Mouse (Mus musculus): ENCODE measurements around the gene Arid1a. TPM values are rescaled to one million over a fixed set of nuclear protein-coding genes. Genes with fewer than 3 reads are reported as not detected.

Arid1a gene
- total RNA-seq (2014; fragmentation: Nextera tagmentation) (127 and 136 TPM in 2 replicates), total RNA-seq (2017) (28.2 and 29.6 TPM in 2 replicates)

DNA sequence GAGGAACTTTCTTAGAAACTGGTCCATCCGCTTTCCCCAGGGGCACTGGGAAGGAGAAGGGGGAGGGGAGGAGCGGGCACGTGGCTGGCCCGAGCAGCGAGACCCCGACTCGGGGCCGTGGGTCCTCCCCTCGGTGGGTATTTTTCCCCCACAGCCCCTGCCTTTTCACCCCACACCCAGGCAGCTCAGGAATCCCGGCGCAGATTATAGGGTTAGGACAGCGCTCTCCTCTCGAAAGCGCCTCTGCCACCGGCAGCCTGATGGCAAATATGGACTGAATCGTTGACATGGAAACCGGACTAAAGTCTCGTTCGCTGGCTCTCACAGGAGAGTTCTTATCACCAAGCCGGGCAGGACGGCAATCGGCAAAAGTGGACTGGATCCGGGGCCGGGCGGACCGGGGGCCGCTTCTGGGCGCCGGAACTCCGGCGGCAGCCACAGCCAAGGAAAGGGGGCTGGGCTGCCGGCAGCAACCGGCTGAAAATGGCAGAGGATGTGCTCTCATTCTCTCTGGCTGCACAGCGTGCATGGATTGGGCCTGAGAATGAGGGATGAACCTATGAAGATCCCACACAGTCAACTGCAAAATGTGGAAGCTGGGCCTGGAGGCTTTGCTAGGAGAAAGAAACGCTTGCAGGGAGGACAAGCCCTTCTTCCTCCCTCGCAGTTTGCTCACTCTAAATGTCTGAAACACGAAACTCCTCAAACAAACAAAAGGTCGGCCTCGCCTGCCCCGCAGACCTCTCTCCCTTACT is at the start of gene Arid1a:
Gene Arid1a (minus strand): TSS at position 256 of the 755 bp plus-strand sequence.
- peak; percentile 61 for ATAC-seq (replicated peaks; ENCODE audit: low FRiP score, low TSS enrichment, poor library complexity, severe bottlenecking)

DNA sequence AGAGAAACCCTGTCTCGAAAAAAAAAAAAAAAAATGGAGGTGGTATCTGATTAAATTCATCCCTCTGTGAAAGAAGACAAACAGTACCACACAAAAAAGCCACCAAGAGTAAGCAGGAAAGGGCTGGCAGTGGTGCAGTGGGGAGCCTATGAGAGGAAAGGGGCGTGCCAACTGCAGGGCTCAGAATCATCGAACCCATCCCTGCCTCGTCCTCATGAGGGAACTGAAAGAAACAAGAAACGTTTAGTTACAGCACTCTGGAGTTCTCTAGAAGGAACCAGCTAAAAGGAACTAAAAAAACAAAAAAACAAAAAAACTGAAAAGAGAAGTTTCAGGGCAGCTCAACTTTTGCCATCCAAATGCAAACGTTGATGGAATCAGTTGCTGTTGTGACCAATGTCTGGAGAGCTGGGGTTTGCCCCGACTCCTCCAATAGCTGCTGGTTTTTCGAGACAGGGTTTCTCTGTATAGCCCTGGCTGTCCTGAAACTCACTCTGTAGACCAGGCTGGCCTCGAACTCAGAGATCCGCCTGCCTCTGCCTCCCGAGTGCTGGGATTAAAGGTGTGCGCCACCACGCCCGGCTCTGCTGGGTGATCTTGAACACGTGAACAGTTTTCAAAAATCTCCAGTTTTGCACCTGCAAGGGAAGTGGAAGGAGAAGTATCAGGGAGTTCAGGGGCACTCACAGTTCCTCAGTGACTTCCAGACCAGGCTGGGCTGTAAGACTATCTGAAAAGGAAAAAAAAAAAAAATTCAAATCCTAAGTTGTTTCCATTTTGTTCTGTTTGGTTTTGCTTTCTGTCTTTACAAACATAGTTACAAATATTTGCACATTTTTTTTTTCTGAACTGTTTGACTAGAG is 48.1 kb upstream of the Arid1a start:
- ATAC-seq (replicated peaks; ENCODE audit: low FRiP score, low TSS enrichment, poor library complexity, severe bottlenecking): peak; percentile 59; the same call in 1 of the 2 replicates

DNA sequence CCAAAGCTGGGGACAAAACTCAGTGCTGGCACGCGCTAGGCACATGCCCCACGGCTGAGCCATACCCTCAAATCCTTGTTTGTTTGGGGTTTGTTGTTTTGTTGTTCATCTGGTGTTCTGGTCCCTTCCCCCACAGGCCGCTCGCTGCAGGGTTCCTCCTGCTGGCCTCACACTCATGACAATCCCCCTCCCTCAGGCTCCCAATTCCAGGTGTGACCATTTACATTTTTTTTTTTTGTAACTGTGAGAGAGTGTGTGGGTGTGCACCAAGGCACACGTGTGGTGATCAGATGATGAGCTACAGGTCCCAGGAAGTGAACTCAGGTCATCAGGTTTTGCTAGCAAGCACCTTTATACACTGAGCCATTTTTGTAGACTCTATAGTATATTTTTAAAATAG is 44.0 kb upstream of the Arid1a start:
- 0 out of 2 replicates have a peak, but pooled peaks have one; percentile 50 for ATAC-seq (replicated peaks; ENCODE audit: low FRiP score, low TSS enrichment, poor library complexity, severe bottlenecking)

DNA sequence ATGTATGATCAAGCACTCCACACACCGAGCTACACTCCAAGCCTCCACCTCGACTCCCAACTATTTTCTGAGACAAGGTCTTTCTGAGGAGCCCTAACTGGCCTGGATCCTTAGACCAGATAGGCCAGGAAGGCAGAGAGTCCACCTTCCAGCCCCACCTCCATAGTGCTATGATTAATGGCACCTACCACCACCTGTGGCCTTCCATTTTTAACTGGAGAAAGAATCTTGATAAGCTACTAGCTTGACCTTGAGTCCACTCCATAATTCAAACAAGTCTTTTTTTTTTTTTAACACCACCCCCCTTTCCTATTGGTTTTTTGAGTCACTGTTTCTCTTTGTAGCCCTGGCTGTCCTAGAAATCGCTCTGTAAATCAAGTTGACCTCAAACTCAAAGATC is 36.7 kb upstream of the Arid1a start:
- ATAC-seq (replicated peaks; ENCODE audit: low FRiP score, low TSS enrichment, poor library complexity, severe bottlenecking): no peak

DNA sequence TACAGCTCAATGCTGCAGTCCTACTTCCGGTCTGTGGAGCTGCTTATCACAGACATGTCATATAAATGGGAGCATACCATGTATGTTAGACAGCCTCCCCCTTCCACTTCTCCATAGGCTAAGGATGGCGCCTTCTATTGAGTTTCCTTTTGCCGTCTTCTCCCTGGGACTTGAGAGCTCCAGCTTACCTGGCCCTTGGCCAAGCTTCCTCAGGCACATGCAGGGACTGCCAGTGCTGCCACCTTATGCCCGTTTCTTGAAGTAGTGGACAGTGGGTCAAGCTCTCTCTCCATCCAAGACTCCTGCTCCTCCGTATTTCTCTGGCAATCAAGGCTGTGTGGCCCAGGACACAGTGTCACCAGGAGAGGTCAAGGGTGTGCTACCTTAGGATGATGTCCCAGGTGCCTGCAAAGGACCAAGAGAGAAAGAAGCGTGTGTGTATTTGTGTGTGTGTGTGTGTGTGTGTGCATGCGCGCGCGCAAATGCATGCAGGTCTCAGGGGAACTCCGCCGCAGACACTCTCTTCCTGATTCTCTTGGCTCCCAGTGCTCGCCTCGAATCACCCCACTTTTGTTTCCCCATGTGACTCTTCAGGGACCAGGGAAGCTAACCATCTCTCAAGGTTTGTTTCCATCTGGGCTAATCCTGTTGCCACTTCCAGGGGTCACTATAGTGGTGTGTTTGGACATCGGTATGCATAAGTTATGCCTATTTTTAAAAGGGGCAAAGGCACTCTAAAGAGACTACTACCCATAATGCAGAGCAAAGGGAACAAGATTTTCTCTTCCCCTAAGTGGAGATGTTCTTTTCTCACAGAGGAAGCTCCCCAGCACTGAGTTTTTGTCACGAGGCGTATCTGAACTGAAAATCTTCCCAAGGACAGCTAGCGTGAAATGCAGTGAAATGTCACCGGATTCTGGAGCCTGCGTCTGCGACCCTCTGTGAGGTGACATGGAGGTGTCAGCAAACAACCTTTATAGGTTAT is 18.3 kb upstream of the Arid1a start:
- peak; percentile 90 for ATAC-seq (replicated peaks; ENCODE audit: low FRiP score, low TSS enrichment, poor library complexity, severe bottlenecking)

DNA sequence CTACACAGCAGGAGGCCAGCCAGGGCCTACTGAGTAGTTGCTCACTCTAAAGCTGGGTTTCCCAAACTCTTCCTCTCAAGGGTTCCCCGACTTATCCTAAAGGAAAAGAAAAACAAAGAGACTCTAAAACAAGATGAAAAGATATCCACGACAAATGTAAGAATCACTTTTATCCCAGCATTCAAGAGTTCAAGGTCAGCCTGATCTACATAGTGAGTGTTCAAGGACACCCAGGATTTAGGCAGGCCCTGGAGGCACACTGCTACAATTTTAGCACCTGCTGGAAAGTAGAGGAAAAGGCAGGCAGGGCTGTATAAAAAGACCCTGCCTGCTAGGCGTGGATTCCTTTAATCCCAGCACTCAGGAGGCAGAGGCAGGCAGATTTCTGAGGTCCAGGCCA is 12.6 kb upstream of the Arid1a start:
- ATAC-seq (replicated peaks; ENCODE audit: low FRiP score, low TSS enrichment, poor library complexity, severe bottlenecking): no peak

DNA sequence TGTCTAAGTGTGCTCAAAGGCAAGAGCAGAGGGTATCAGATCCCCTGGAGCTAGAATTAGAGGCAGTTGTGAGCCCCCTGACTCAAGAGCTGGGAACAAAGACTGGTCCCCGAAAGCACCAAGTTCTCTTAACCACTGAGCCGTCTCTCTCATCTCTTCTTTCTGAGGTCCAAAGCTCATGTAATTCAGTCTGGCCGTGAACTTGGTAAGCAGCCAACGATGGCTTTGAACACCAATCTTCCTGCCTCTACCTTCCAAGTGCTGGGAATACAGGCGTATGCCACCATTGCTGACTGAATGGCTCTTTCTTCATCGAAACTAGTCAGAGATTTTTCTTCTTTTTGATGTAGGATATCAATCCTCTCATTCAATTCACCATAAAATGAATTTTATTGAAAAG is 6.5 kb upstream of the Arid1a start:
- no peak for ATAC-seq (replicated peaks; ENCODE audit: low FRiP score, low TSS enrichment, poor library complexity, severe bottlenecking)

DNA sequence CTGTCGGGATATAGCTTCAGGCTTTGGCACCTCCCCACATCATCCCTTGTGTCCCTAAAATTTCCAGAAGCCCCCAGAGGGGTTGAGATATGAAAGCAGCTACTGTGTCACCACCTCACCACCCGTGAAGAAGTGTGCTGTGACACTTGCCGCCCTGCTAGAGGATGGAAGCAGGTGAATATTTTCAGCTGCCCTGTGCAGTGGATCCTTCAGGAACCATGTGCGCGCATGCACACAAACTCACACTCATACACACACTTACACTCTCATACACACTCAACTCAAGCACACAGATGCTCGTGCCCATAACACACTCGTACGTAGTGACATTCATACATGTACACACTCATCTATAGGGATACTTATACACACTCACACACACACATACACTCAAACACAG is 3.1 kb upstream of the Arid1a start:
- ATAC-seq (replicated peaks; ENCODE audit: low FRiP score, low TSS enrichment, poor library complexity, severe bottlenecking): no peak

DNA sequence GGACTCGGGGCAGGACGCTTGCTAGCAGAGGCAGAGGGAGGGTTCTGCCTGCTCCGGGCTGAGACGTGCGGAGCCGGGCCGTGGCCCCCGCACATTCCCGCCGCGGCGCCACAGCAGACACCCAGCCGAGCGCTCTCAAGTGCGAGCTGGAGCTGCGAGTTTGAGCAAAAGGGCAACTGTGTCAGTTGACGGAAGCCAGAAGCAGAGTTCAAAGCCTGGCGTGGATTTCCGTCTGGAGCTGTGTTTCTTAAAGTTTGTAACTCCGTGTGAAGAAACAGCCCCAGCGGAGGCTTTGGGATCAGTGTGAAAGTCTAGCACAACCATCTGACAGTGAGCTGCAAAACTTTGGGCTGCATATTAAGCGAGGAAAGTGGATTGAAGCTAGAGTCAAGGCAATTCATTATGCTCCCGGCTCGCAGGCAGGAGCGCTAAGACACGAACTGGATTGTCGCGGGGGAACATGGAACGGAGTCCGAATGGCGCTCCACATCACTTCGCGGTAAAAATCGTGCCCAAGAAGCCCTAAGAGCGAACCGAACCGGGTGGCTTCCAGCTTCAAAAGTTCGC is 783 bp upstream of the Arid1a start:
- ATAC-seq (replicated peaks; ENCODE audit: low FRiP score, low TSS enrichment, poor library complexity, severe bottlenecking): peak; percentile 73

DNA sequence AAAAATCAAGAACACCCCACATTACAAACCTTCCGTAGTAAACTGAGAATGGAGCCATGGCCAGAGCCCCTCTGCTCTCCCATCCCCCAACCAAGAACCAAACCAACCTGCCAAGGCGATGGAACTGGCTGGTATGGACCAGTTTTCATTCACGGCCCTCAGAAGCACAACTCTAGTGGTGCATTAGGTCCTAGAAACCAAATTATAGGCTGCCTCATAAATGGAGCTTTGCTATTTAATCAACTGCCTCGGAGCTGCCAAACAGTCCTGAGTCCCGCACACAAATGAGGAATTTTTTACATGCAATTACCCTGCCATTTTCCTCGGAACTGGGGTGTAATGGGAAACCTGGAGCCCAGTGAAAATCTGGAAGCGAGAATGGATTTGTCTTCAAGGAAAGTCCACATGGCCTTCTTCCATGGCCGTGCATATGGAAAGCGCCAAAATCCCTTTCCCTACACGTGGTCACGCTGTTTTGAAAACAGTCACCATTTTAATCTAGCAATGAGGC is 653 bp downstream of the Arid1a start:
- ATAC-seq (replicated peaks; ENCODE audit: low FRiP score, low TSS enrichment, poor library complexity, severe bottlenecking): no peak

DNA sequence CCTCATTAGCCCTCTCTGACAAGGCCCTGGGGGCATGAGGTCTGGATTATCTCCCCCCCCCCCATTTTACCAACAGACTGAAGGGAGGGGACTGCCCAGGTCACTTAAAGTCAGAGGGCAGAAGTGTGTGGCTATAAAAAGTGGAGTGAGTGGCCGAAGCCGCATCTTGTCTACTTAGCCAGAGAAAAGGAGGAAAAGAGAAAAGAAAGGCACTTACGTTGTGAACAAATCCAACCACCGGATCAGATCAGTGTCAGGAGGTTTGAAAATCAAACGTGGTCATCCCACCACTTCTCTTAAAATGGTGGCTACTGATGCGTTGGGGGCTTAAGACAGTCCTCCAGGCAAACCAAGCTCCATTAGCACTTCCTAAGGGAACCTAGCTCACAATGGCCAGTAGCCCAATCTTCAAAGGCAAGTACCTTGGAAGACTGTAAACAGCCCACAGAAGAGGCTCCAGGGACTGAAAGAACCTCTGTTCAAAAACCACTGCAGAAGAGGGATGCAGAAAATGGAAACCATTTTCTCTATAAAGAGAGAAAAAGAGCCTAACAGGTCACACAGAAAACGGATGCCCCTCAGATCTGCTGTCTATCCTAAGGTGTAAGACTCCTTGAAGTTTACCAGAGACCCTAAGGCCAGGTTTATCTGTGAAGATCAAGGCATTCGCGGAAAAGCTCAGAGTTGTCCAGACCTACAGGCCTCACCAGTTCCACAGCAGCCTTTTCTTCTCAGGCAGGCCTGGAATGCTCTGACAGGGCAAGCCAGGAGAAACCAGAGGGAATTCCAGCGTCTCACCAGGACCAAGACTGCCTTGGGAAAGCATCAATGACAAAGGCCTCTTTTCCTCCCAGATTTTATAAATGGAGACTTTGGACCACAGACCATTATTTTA is 1.5 kb downstream of the Arid1a start:
- no peak for ATAC-seq (replicated peaks; ENCODE audit: low FRiP score, low TSS enrichment, poor library complexity, severe bottlenecking)

DNA sequence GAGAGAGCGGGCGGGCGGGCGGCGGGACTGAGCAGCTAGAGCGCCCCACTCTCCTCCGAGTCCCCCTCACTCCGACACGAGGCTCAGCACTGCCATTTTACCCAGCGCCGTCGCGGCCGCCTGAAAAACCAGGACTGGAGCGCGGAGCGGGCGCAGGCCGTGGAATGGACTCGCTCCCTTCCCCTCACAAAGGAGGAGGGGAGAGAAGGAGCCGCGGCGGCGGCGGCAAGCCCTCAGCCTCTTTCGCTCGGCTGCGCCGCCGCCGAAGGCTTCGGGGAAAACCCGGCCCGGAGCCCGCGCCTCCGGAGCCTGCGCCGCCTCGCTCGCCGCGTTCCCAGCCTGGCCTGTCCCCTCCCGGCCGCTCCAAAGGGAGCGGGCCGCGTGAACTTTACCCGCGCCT is 2.3 kb downstream of the Arid1a start:
- ATAC-seq (replicated peaks; ENCODE audit: low FRiP score, low TSS enrichment, poor library complexity, severe bottlenecking): peak; percentile 42

DNA sequence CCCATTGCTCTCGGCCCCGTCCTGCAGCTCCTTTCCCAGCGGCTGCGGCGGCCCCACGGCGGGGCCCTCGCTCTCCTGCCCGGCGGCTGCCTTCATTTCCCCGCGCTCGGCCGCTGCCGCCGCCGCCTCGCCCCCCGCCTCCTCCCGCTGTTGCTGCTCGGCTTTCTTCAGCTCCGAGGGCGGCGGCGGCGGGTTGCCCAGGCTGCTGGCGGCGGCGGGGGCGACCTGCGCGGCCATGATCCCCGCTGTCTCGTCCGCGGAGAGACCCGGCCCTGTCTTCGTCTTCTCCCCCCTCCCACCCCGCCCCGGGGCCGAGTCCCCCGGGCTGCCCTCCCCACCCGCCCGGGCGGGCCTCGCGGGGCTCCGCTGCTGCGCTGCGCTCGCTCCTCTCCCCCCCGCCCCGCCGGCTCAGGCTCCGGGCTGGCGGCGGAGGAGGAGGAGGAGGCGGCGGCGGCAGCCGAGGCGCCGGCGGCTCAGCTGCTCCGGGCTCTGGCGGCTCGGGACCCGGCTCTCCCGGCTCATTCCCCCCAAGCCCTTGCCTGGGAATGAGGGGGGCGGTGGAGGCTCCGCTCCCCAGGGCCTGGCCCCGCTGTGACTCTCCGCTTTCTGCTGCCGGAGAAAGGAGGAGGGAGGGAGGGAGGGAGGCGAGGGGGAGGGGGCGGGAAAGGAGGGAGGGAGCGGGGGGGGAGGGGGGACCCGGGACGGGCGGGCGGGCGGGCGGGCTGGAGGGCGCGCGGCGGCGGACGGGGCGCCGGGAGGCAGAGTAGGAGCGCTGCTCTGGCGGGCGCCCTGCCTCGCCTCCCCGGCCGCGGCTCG is 3.0 kb downstream of the Arid1a start:
- ATAC-seq (replicated peaks; ENCODE audit: low FRiP score, low TSS enrichment, poor library complexity, severe bottlenecking): no peak

DNA sequence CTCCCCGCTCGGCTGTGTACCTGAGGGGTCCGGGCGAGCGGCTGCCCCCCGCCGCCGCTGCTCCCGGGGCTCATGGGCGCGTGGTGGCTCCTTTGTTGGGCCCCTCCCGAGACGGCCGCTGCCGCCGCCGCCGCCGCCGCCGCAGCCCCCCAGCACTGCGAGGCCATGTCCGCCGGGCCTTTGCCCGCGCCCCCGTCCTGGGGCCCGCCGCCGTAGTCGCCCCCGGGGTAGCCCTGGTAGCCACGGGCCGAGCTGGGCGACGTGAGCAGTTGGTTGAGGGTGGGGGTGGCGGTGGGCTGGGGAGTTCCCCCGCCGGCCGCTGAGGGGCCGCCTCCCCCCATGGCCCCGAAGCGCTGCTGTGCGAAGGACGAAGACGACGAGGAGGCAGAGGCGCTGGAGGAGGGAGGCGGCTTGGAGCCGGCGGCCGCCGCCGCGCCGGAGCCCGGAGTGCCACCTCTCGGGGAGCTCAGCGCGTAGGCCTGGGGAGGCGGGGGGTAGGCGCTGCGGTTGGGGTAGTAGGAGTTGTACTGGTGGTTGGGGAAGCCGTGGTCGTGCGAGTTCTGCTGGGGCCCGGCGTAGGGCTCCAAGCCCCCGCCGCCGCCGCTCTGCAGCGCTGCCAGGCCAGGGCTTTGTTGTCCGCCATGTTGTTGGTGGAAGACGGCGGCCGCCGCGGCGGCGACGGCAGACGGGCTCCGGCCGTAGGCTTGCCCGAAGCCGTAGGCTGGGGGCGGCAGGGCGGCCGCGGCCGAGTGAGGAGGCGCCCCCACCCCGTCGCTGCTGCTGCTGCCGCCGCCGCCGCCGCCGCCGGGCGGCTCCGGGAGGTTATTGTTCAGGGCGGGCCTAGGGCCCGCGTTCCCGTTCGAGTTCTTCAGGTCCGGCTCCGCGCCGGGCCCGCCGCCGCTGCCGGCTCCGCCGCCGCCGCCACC is 3.9 kb downstream of the Arid1a start:
- ATAC-seq (replicated peaks; ENCODE audit: low FRiP score, low TSS enrichment, poor library complexity, severe bottlenecking): no peak

DNA sequence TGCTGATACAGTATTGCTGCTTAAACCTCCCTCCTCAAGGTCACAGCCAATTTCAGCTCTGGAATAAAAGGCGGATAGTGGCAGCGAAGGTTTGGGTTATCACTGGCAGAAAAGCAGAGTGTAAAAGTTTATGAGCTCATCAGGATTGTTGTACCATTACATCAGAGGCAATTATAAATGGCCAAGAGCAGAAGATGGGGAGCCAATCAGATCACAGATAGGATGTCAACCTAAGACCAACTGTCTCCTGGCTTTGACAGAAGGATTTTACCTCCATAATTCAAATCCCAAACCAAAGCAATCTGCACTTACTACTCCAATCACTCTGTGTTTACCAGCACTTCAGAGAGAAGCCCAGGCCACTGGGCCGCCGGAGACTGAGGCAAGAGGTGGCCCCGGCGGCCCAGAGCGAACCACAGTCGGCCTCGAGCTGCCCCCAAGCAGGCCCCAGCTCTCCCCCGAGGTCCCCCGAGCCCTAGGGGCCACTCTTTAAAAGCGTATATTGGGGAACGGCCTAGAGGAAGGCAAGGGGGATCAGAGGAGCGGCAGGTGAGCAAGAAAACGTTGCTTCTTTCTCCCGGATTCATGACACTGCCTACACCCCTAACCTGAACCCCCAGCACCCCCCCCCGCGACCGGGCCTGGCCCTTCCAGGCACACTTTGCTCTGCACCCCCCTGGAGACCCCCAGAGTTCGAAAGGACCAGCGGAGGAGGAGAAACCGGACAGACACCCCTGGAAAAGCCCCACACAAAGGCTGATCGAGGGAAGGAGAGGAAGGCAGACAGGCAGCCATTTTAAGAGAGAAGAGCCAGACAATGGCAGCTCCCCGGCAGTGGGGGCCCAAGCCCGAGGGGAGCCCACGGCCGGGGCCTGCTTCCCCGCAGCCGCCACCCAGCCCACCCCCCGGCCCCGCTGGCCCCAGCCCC is 4.8 kb downstream of the Arid1a start:
- peak; percentile 74 for ATAC-seq (replicated peaks; ENCODE audit: low FRiP score, low TSS enrichment, poor library complexity, severe bottlenecking)
